Mouse (Mus musculus) hindbrain, embryonic 11.5 days (tissue): ENCODE results near the gene Ift57. TPM values are rescaled to one million over a fixed set of nuclear protein-coding genes. Genes with fewer than 3 reads are reported as not detected.

Source experiments
- ATAC-seq: fragments of 200-750 bp; cut with Nextera tagmentation; 2 replicates; pipeline ENCODE4 v1.8.0; 2017; ENCODE audit warnings: mild to moderate bottlenecking, moderate TSS enrichment, moderate library complexity; ENCODE audit not compliant: low FRiP score
- DNase-seq: peaks from one replicate; pipeline ENCODE4 v3.0.0-alpha.2; 2015; ENCODE audit warnings: low spot score
- H3K27ac ChIP-seq: fragments of 300-500 bp; sonication (generic); 2 replicates; pipeline ENCODE4 v1.5.1; 2014; ENCODE audit warnings: mild to moderate bottlenecking, low read depth, low read length
- H3K27me3 ChIP-seq: fragments of 300-500 bp; sonication (generic); 2 replicates; pipeline ENCODE4 v1.6.1; 2014; ENCODE audit warnings: mild to moderate bottlenecking, low read length, moderate library complexity, mixed read lengths; ENCODE audit not compliant: control insufficient read depth, insufficient read depth
- H3K36me3 ChIP-seq: fragments of 300-500 bp; sonication (generic); 2 replicates; pipeline ENCODE4 v1.6.1; 2014; ENCODE audit warnings: mild to moderate bottlenecking, low read length, moderate library complexity, mixed read lengths; ENCODE audit not compliant: control insufficient read depth, insufficient read depth
- H3K4me1 ChIP-seq: fragments of 300-500 bp; sonication (generic); replicated peaks from 2 replicates; pipeline ENCODE4 v1.6.1; 2014; ENCODE audit warnings: low read length, mixed read lengths; ENCODE audit not compliant: control insufficient read depth, insufficient read depth
- H3K4me2 ChIP-seq: fragments of 300-500 bp; sonication (generic); replicated peaks from 2 replicates; pipeline ENCODE4 v1.6.1; 2014; ENCODE audit warnings: mild to moderate bottlenecking, low read depth, low read length
- H3K4me3 ChIP-seq: fragments of 300-500 bp; sonication (generic); 2 replicates; pipeline ENCODE4 v1.5.1; 2014; ENCODE audit warnings: low read depth, low read length
- H3K9ac ChIP-seq: fragments of 300-500 bp; sonication (generic); 2 replicates; pipeline ENCODE4 v1.6.1; 2014; ENCODE audit warnings: low read depth, low read length
- H3K9me3 ChIP-seq: fragments of 300-500 bp; sonication (generic); 2 replicates; pipeline ENCODE4 v1.6.1; 2016; ENCODE audit warnings: low read length; ENCODE audit not compliant: control insufficient read depth
- WGBS: fragments of 180-500 bp; shearing (Covaris S2); extraction: QIAGEN DNeasy Blood & Tissue Kit; methylation state at CpG from one replicate; pipeline ENCODE4 v1.1.7; 2014; 5-methylcytosine and 5-hydroxymethylcytosine counted together
- polyA plus RNA-seq: library from polyadenylated mRNA; unstranded; fragments of >200 nt; fragmentation: Nextera tagmentation; extraction: Ambion mirVana; gene quantifications from 2 replicates; pipeline ENCODE4 v1.2.1, GENCODE M21; 2014

Gene Ift57
- polyA plus RNA-seq, 1 experiment from 2014 or later: 39.1 TPM

- WGBS: 90% methylated on average over 22 of the region's 22 CpGs
- Histone ChIP-seq H3K9ac (no peak overlapping the region), H3K27me3 (no peaks in the 10 kb centered on the region), H3K4me3 (no peak overlapping the region), H3K36me3 (no peaks in the 10 kb centered on the region), H3K4me2 (no peak overlapping the region), H3K4me1 (no peaks in the 10 kb centered on the region), H3K9me3 (no peaks in the 10 kb centered on the region), H3K27ac (no peak overlapping the region)
- DNase-seq: no peak
- no peak for ATAC-seq
Measured at GRCm38 (mm10) chr16:49775002-49775966, 76.3 kb downstream of the Ift57 start.

- Histone ChIP-seq H3K4me1 (no peaks in the 10 kb centered on the region), H3K9ac (no peak overlapping the region), H3K27me3 (no peaks in the 10 kb centered on the region), H3K36me3 (no peaks in the 10 kb centered on the region), H3K4me2 (no peak overlapping the region), H3K27ac (no peak overlapping the region), H3K4me3 (no peak overlapping the region), H3K9me3 (no peaks in the 10 kb centered on the region)
- no peak for ATAC-seq
- no peak for DNase-seq
- WGBS: 83% methylated on average over 7 of the region's 7 CpGs
Measured at GRCm38 (mm10) chr16:49776981-49777380, 77.9 kb downstream of the Ift57 start.

DNA sequence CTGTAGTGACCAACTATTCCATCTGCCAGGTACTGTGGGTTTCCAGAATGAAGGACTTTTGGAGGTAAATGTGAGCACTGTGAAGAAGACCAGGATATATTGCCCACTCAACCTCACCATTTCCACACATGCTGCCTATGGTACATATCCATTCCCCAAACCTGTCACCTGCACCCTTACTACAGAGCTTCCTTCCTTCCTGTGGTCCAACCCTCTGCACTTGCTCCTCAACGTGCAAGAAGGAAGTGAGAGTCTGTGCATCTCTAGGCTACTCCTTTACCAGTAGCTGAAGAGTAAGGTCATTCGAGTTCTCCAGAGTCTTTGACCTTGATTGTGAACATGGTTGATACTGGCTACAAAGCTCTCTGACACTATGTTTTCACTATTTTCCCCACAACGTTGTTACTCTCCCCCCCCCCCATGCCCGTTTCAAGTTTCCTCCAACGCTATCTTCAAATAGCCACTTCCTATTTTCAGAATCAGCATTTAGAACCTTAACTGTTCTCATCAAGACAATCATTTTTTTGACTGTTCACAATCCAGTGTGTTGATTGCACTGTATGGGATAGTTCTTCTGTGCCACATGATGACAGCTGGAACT, 82.6 kb downstream of the Ift57 start:
- H3K27me3 ChIP-seq: no peaks in the 10 kb centered on the region
- H3K9me3 ChIP-seq: no peaks in the 10 kb centered on the region
- H3K27ac ChIP-seq: no peak overlapping the region
- no peak overlapping the region for H3K4me2 ChIP-seq
- no peak overlapping the region for H3K4me3 ChIP-seq
- no peaks in the 10 kb centered on the region for H3K36me3 ChIP-seq
- H3K9ac ChIP-seq: no peak overlapping the region
- DNase-seq: no peak
- ATAC-seq: no peak
- H3K4me1 ChIP-seq: no peaks in the 10 kb centered on the region
- 85% methylated on average over 5 of the region's 5 CpGs for WGBS

GRCm38 (mm10) chr16:49783369-49783768, 84.3 kb downstream of the Ift57 start:
- H3K27me3 ChIP-seq: no peaks in the 10 kb centered on the region
- DNase-seq: no peak
- no peaks in the 10 kb centered on the region for H3K36me3 ChIP-seq
- no peak overlapping the region for H3K9ac ChIP-seq
- no peaks in the 10 kb centered on the region for H3K9me3 ChIP-seq
- no peak overlapping the region for H3K4me2 ChIP-seq
- no peaks in the 10 kb centered on the region for H3K4me1 ChIP-seq
- no peak overlapping the region for H3K27ac ChIP-seq
- ATAC-seq: no peak
- H3K4me3 ChIP-seq: no peak overlapping the region

DNA sequence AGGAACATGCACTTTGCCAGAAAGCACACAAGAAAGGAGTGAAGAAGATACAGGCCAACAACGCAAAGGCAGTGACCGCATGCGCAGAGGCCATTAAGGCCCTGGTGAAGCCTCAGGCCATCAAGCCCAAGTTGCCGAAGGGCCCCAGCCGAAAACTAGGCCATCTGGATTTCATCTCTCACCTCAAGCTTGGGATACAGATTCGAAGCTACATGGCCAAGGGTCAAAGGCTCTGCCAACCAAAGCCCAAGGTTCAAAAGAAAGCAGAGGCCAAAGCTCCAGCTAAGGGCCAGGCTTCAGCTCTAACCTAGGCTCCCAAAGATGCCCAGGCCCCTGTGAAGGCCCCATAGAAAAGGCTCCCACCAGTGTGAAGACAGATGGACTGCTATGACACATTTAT, 87.1 kb downstream of the Ift57 start:
- H3K9ac ChIP-seq: no peak overlapping the region
- H3K4me3 ChIP-seq: no peak overlapping the region
- DNase-seq (no peak), ATAC-seq (no peak)
- no peaks in the 10 kb centered on the region for H3K4me1 ChIP-seq
- H3K27ac ChIP-seq: no peak overlapping the region
- H3K9me3 ChIP-seq: no peaks in the 10 kb centered on the region
- H3K4me2 ChIP-seq: no peak overlapping the region
- 89% methylated on average over 6 of the region's 6 CpGs for WGBS
- no peaks in the 10 kb centered on the region for H3K27me3 ChIP-seq
- H3K36me3 ChIP-seq: no peaks in the 10 kb centered on the region

GRCm38 (mm10) chr16:49787714-49788113, 88.7 kb downstream of the Ift57 start:
- ATAC-seq (no peak), DNase-seq (no peak)
- no peaks in the 10 kb centered on the region for H3K36me3 ChIP-seq
- H3K4me2 ChIP-seq: no peak overlapping the region
- H3K27ac ChIP-seq: no peak overlapping the region
- H3K9ac ChIP-seq: no peak overlapping the region
- no peaks in the 10 kb centered on the region for H3K4me1 ChIP-seq
- no peaks in the 10 kb centered on the region for H3K27me3 ChIP-seq
- H3K9me3 ChIP-seq: no peaks in the 10 kb centered on the region
- H3K4me3 ChIP-seq: no peak overlapping the region
- WGBS: 91% methylated on average over 5 of the region's 5 CpGs

DNA sequence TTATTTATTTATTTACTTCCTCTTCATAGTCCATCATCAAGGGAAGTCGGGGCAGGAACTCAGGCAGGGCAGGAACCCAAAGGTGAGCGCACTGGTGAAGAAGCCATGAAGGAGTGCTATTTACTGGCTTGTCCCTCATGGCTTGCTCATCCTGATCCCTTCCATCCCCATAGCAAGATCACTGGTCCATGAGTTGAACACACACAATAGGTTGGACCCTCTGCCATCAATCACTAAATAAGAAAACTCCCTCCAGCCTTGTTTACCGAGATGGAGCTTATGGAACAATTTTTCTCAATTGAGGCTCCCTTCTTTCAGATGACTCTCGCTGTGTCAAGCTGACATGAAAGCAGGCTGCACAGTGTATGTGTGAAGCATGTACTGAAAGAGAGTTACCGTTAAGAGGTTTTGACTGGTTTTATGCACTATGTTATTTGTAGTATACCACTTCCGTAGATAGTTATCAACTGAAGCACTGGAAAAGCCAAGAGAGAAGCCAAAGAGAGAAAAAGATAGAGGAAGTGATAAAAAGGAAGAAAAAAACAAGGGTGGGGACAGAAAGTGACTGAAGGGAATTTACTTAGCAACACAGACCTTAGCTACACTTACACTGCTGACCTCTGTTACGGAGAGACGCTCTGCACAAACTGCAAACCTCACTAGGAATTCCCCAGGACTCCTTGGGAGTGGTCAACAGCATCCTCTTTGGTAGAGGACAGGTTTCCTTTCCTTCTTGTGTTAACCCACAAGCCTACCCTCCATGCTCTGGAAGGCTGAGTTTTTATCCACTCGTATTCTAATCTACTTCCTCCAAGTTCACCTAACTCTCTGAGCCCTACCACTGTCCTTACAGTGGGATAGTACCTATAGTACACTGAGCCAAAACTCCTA, 91.8 kb downstream of the Ift57 start:
- Histone ChIP-seq H3K4me1 (no peaks in the 10 kb centered on the region), H3K36me3 (no peaks in the 10 kb centered on the region), H3K9ac (no peak overlapping the region), H3K27me3 (no peaks in the 10 kb centered on the region), H3K9me3 (no peaks in the 10 kb centered on the region), H3K27ac (no peak overlapping the region), H3K4me2 (no peak overlapping the region), H3K4me3 (no peak overlapping the region)
- WGBS: 81% methylated on average over 9 of the region's 9 CpGs
- no peak for DNase-seq
- no peak for ATAC-seq

DNA sequence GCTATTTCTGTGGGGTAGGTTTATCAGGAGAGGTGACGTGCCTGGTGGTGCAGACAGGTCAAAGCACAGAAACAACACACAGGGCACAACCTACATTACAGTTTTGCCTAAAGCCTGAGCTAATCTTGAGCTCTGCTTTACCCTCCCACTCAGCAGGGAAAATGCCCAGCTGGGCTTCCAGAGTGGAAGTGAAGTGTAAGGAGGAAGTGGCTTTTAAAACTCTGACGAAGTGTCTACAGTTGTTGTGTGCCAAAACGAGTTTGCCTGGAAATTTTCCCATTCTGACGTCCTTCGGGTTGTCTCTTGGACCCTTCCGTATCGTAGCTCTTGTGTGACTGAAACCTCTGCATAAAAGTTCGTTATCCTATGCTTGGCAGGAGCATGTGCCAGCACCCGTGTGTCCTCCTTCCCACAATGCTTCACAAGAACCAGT, 93.4 kb downstream of the Ift57 start:
- Histone ChIP-seq H3K9me3 (no peaks in the 10 kb centered on the region), H3K27ac (no peak overlapping the region)
- 87% methylated on average over 9 of the region's 9 CpGs for WGBS

More for the DNA sequence above, 93.4 kb downstream of the Ift57 start:
- ATAC-seq (no peak), DNase-seq (no peak)
- Histone ChIP-seq H3K4me3 (no peak overlapping the region), H3K36me3 (no peaks in the 10 kb centered on the region), H3K4me1 (no peaks in the 10 kb centered on the region), H3K27me3 (no peaks in the 10 kb centered on the region), H3K4me2 (no peak overlapping the region), H3K9ac (no peak overlapping the region)
